Mouse (Mus musculus) stomach, embryonic 16.5 days (tissue): ENCODE data around the gene Hist1h1c. TPM values are rescaled to one million over a fixed set of nuclear protein-coding genes. Genes with fewer than 3 reads are reported as not detected.
A peak's percentile ranks its signal among the peaks of the same experiment; 100 is the strongest.
"Not testable (repeated sequence)": the region's sequence is repeated elsewhere in the genome, so short reads cannot be mapped to it uniquely, and the experiment has no call there.

Source experiments
- ATAC-seq: fragments of 200-750 bp; cut with Nextera tagmentation; 2 replicates; pipeline ENCODE4 v1.8.0; 2017; ENCODE audit warnings: moderate number of reproducible peaks, moderate TSS enrichment; ENCODE audit not compliant: insufficient read depth, low FRiP score
- H3K27ac ChIP-seq: fragments of 300-500 bp; sonication (generic); 2 replicates; pipeline ENCODE4 v1.5.1; 2014; ENCODE audit warnings: low read length
- H3K27me3 ChIP-seq: fragments of 300-500 bp; sonication (generic); 2 replicates; pipeline ENCODE4 v1.6.1; 2014; ENCODE audit warnings: low read length, control low read depth, mixed read lengths; ENCODE audit not compliant: control insufficient read depth, insufficient read depth
- H3K36me3 ChIP-seq: fragments of 300-500 bp; sonication (generic); 2 replicates; pipeline ENCODE4 v1.6.1; 2014; ENCODE audit warnings: low read length; ENCODE audit not compliant: control insufficient read depth, insufficient read depth
- H3K4me1 ChIP-seq: fragments of 300-500 bp; sonication (generic); 2 replicates; pipeline ENCODE4 v1.6.1; 2014; ENCODE audit warnings: low read length, control low read depth, mixed read lengths; ENCODE audit not compliant: control insufficient read depth, insufficient read depth
- H3K4me2 ChIP-seq: fragments of 300-500 bp; sonication (generic); 2 replicates; pipeline ENCODE4 v1.6.1; 2014; ENCODE audit warnings: low read depth, low read length, mixed read lengths
- H3K4me3 ChIP-seq: fragments of 300-500 bp; sonication (generic); replicated peaks from 2 replicates; pipeline ENCODE4 v1.5.1; 2014; ENCODE audit warnings: mild to moderate bottlenecking, low read length
- H3K9ac ChIP-seq: fragments of 300-500 bp; sonication (generic); 2 replicates; pipeline ENCODE4 v1.6.1; 2014; ENCODE audit warnings: low read length
- H3K9me3 ChIP-seq: fragments of 300-500 bp; sonication (generic); replicated peaks from 2 replicates; pipeline ENCODE4 v1.6.1; 2016; ENCODE audit warnings: low read length, control low read depth; ENCODE audit not compliant: control insufficient read depth
- WGBS: fragments of 180-500 bp; shearing (Covaris S2); extraction: QIAGEN DNeasy Blood & Tissue Kit; methylation state at CpG from one replicate; pipeline ENCODE4 v1.1.7; 2014; 5-methylcytosine and 5-hydroxymethylcytosine counted together
- polyA plus RNA-seq: library from polyadenylated mRNA; unstranded; fragments of >200 nt; fragmentation: Nextera tagmentation; extraction: Ambion mirVana; gene quantifications from 2 replicates; pipeline ENCODE4 v1.2.1, GENCODE M21; 2015

The Hist1h1c gene
- polyA plus RNA-seq, 1 experiment from 2014 or later, result 58.0 TPM

GRCm38 (mm10) chr13:23698996-23699395 is 39.6 kb upstream of the Hist1h1c start:
- Histone ChIP-seq H3K27ac (peak overlapping the region; percentile 80), H3K27me3 (no peaks in the 10 kb centered on the region), H3K4me3 (no peak overlapping the region), H3K36me3 (no peaks in the 10 kb centered on the region), H3K4me2 (peak overlapping the region; percentile 50), H3K9ac (0 out of 2 replicates have a peak overlapping the region, but pooled peaks have one; percentile 37), H3K9me3 (no peaks in the 10 kb centered on the region), H3K4me1 (0 out of 2 replicates have a peak, but pooled peaks cover 4% of the 10 kb centered on the region)
- WGBS, result 53% methylated on average over 6 of the region's 6 CpGs
- no peak for ATAC-seq

GRCm38 (mm10) chr13:23699767-23700166 is 38.8 kb upstream of the Hist1h1c start:
- 63% methylated on average over 3 of the region's 3 CpGs for WGBS
- H3K9ac ChIP-seq, result no peak overlapping the region
- no peak overlapping the region for H3K4me3 ChIP-seq
- H3K9me3 ChIP-seq, result no peaks in the 10 kb centered on the region
- H3K4me2 ChIP-seq, result no peak overlapping the region
- no peak for ATAC-seq
- no peaks in the 10 kb centered on the region for H3K36me3 ChIP-seq
- H3K27ac ChIP-seq, result no peak overlapping the region
- 0 out of 2 replicates have a peak, but pooled peaks cover 4% of the 10 kb centered on the region for H3K4me1 ChIP-seq
- H3K27me3 ChIP-seq, result no peaks in the 10 kb centered on the region

- H3K9ac ChIP-seq, result no peak overlapping the region
- H3K27ac ChIP-seq, result no peak overlapping the region
- H3K27me3 ChIP-seq, result no peaks in the 10 kb centered on the region
Measured at GRCm38 (mm10) chr13:23700786-23701520, 37.7 kb upstream of the Hist1h1c start.

GRCm38 (mm10) chr13:23702220-23702619 is 36.4 kb upstream of the Hist1h1c start:
- 0 out of 2 replicates have a peak, but pooled peaks cover 2% of the 10 kb centered on the region for H3K4me1 ChIP-seq
- no peaks in the 10 kb centered on the region for H3K27me3 ChIP-seq
- ATAC-seq, result no peak
- no peaks in the 10 kb centered on the region for H3K36me3 ChIP-seq
- no peak overlapping the region for H3K9ac ChIP-seq
- H3K27ac ChIP-seq, result no peak overlapping the region
- WGBS, result 75% methylated on average over 4 of the region's 4 CpGs
- no peak overlapping the region for H3K4me3 ChIP-seq
- no peaks in the 10 kb centered on the region for H3K9me3 ChIP-seq
- no peak overlapping the region for H3K4me2 ChIP-seq

More at GRCm38 (mm10) chr13:23700786-23701520, 37.7 kb upstream of the Hist1h1c start:
- Histone ChIP-seq H3K9me3 (no peaks in the 10 kb centered on the region), H3K36me3 (no peaks in the 10 kb centered on the region), H3K4me3 (no peak overlapping the region), H3K4me2 (peak overlapping the region; percentile 21; the same call in 1 of the 2 replicates), H3K4me1 (0 out of 2 replicates have a peak, but pooled peaks cover 3% of the 10 kb centered on the region)
- 29% methylated on average over 8 of the region's 8 CpGs for WGBS
- ATAC-seq, result 0 out of 2 replicates have a peak, but pooled peaks have one; percentile 49

- not testable (repeated sequence) for H3K4me3 ChIP-seq, H3K9me3 ChIP-seq, H3K27ac ChIP-seq, H3K36me3 ChIP-seq, H3K4me2 ChIP-seq, H3K9ac ChIP-seq, ATAC-seq, H3K4me1 ChIP-seq, H3K27me3 ChIP-seq
- 74% methylated on average over 2 of the region's 2 CpGs for WGBS
Measured at GRCm38 (mm10) chr13:23702801-23703200, 35.8 kb upstream of the Hist1h1c start.

GRCm38 (mm10) chr13:23705751-23706356 is 32.8 kb upstream of the Hist1h1c start:
- Histone ChIP-seq H3K4me1 (peaks cover 9% of the 10 kb centered on the region), H3K4me3 (no peak overlapping the region), H3K4me2 (no peak overlapping the region), H3K9me3 (no peaks in the 10 kb centered on the region), H3K9ac (no peak overlapping the region), H3K36me3 (no peaks in the 10 kb centered on the region), H3K27ac (no peak overlapping the region), H3K27me3 (no peaks in the 10 kb centered on the region)
- no peak for ATAC-seq
- 93% methylated on average over 7 of the region's 7 CpGs for WGBS

GRCm38 (mm10) chr13:23706771-23707170 is 31.8 kb upstream of the Hist1h1c start:
- no peaks in the 10 kb centered on the region for H3K36me3 ChIP-seq

GRCm38 (mm10) chr13:23708041-23708440 is 30.6 kb upstream of the Hist1h1c start:
- Histone ChIP-seq H3K27ac (no peak overlapping the region), H3K4me3 (no peak overlapping the region), H3K9ac (no peak overlapping the region), H3K27me3 (no peaks in the 10 kb centered on the region), H3K36me3 (no peaks in the 10 kb centered on the region), H3K4me2 (no peak overlapping the region), H3K4me1 (peaks cover 6% of the 10 kb centered on the region), H3K9me3 (no peaks in the 10 kb centered on the region)
- WGBS, result 78% methylated on average over 4 of the region's 4 CpGs
- ATAC-seq, result no peak

More at GRCm38 (mm10) chr13:23706771-23707170, 31.8 kb upstream of the Hist1h1c start:
- Histone ChIP-seq H3K27me3 (no peaks in the 10 kb centered on the region), H3K4me3 (no peak overlapping the region), H3K27ac (no peak overlapping the region), H3K4me1 (peaks cover 6% of the 10 kb centered on the region), H3K9ac (no peak overlapping the region), H3K9me3 (no peaks in the 10 kb centered on the region), H3K4me2 (no peak overlapping the region)
- ATAC-seq, result no peak
- WGBS, result 93% methylated on average over 12 of the region's 12 CpGs

- H3K4me3 ChIP-seq, result no peak overlapping the region
- no peak overlapping the region for H3K27ac ChIP-seq
- H3K36me3 ChIP-seq, result no peaks in the 10 kb centered on the region
- H3K4me1 ChIP-seq, result peaks cover 6% of the 10 kb centered on the region
- no peak overlapping the region for H3K9ac ChIP-seq
- H3K9me3 ChIP-seq, result no peaks in the 10 kb centered on the region
- no peaks in the 10 kb centered on the region for H3K27me3 ChIP-seq
- H3K4me2 ChIP-seq, result no peak overlapping the region
- ATAC-seq, result no peak
- WGBS, result 67% methylated on average over 4 of the region's 4 CpGs
Measured at GRCm38 (mm10) chr13:23708654-23709053, 30.0 kb upstream of the Hist1h1c start.
